Mouse (Mus musculus): ENCODE results near the gene Pram1.

DNA sequence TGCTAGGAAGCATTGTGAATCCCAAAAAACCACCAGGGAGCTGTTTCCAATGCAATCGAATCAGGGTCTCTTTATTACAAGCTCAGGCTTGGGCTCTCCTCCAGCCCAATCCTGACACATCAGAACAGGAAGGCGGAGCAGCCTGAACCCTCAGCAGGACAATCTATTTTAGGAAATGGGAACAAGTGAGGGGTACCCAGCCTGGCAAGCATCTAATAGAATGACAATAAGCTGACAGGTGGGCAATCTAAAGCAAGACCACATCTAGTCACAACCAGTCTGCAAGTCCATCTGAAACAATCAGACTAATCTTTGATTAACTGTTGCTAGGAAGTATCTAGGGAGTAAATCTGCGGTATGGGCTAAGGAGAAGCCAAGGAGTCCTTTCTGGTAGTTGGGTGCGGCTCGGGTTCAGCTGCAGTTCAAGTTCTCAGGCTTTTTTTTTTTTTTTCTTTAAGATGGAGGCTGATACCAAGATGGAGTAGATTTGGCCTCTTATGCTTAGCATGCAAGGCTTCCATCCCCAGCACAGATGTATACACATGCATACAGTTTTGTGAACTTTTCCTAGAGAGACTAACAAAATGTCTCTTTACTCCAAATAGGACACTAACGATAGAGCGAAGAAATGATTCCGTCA is 37.9 kb upstream of the Pram1 start:
- TF ChIP-seq EP300 (IDR thresholded peaks at IDR 0.05; ENCODE audit: low read depth) (no peak), CTCF (IDR thresholded peaks at IDR 0.05; ENCODE audit: low read depth) (no peak)

Data from liver, embryonic 14.5 days (tissue).